Mouse (Mus musculus): ENCODE data around the gene Spred2. TPM values are rescaled to one million over a fixed set of nuclear protein-coding genes. Genes with fewer than 3 reads are reported as not detected.
A peak's percentile ranks its signal among the peaks of the same experiment; 100 is the strongest.
"Not testable (repeated sequence)": the region's sequence is repeated elsewhere in the genome, so short reads cannot be mapped to it uniquely, and the experiment has no call there.

The Spred2 gene
- total RNA-seq, 2 experiments from 2014 or later = 5.4 to 23.6 TPM

DNA sequence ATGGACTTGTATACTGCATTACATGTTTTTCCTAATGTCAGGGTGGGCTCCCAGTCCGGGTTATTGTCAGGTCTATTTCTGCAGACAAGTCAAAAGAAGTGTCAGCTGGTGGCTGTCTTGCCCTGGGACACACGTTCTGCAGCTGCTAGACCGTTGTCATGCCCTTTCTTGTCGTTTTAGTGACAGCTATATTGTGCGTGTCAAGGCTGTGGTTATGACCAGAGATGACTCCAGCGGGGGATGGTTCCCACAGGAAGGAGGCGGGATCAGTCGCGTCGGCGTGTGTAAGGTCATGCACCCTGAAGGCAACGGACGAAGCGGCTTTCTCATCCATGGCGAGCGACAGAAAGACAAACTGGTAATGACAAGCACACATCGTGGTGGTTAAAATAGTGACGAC, 73.8 kb downstream of the Spred2 start:
- no peak for ATAC-seq (replicated peaks; ENCODE audit: low FRiP score, low TSS enrichment, poor library complexity, severe bottlenecking)

DNA sequence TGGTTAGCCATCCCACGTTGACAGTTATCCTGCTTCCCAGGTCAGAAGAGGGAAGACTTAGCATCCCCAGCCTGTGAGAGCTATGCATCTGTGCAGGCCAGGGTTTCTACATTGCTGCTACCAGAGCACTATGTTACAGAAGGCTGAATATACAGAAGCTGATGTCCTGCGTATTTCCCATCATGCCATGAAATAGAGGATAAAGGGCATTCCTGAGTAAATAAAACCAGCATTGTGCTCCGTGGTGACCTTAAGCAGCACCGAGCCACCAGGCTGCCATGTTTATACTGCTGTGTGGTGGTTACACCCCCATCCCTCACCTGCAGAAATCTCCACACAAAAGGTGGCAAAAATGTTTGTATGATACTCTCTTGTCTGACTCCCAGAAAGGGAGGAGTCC, 78.7 kb downstream of the Spred2 start:
- no peak for ATAC-seq (replicated peaks; ENCODE audit: low FRiP score, low TSS enrichment, poor library complexity, severe bottlenecking)

DNA sequence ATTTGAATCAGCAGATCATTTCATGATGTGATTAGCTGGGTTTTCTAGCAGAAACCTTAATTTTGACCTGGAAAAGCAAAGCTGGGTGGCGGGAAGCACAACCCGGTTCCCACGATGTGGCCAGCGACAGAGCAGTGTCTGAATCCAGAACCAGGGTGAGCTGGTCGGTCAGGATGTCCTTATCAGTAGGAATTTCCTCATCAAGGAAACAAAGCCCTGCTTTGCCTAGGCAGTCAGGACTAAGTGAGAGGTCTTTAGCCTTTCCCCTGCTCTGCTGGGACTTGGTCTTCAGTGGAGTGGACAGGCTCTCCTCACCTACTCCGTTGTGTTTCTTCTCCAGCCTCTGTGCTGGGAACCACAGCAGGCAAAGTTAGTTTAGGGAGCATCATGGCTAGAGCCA, 83.5 kb downstream of the Spred2 start:
- ATAC-seq (replicated peaks; ENCODE audit: low FRiP score, low TSS enrichment, poor library complexity, severe bottlenecking) = no peak

DNA sequence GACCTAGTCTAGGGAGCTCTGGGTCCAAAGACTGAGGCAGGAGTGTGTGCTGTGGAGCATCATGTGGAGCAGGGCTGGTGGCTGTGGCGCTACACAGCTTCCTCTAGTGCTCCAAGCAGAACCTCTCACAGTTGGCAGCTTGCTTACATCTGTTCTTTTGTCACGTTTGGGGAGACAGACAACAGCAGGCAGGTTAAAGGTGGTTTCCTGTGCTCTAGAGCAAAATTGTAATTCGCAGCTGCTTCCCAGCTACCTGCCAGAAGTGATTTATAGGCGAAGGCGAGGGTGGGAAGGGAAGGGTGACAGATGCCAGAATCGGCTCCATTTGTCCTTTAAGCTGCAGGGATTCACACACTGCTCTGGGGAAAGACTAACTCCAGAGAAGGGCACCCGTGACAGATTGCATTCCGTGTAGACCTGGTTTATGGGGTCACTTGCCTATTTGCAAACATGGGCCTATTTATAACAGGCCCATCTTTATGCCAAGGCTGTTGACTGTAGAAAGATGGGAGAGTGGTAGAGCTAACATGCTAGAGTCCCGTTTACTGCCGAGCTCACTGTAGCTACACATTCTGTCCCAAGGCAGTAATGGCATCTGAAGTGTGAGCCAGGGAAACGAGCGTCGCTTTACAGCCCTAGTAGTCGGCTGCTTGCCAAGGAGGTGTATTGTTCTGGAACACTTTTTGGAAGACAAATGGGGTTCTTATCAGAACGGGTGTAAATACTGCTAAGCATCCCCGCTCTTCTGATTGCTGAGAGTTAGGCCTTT, 87.2 kb downstream of the Spred2 start:
- ATAC-seq (replicated peaks; ENCODE audit: low FRiP score, low TSS enrichment, poor library complexity, severe bottlenecking) = no peak

DNA sequence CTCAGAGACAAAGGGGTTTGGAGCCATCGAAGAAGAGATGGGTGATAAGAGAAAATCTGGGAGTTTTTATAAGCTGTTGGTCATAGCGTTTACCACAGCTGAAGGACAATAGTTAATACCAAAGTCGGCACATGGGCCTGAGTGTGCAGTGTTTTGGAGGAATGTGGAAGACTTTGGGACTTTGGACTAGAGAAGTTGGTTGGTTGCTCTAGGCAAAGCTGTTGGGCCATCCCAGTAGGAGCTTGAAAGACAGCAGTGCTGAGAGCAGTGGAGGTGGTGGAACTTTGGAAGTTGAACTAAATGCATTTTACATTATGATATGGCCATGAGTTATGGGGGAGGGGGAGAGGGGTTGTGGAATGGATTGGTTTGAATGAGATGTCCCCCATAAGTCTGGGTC, 89.2 kb downstream of the Spred2 start:
- no peak for ATAC-seq (replicated peaks; ENCODE audit: low FRiP score, low TSS enrichment, poor library complexity, severe bottlenecking)

- ATAC-seq (replicated peaks; ENCODE audit: low FRiP score, low TSS enrichment, poor library complexity, severe bottlenecking) = no peak
Observed at GRCm38 (mm10) chr11:20017937-20018336, 93.8 kb downstream of the Spred2 start.

GRCm38 (mm10) chr11:20018905-20019304, 94.7 kb downstream of the Spred2 start:
- no peak for ATAC-seq (replicated peaks; ENCODE audit: low FRiP score, low TSS enrichment, poor library complexity, severe bottlenecking)

DNA sequence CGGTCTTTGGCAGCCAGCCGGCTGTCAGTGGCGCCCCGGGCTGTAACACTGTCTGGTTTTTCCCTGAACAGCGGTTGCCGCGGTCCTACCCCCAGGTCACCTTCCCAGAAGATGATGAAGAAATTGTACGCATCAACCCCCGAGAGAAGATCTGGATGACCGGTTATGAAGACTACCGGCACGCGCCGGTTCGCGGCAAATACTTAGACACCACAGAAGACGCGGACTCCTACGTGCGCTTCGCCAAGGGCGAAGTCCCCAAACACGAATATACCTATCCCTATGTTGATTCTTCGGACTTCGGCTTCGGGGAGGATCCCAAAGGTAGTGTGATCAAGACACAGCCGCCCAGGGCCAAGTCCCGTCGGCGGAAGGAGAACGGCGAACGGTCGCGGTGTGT, 96.5 kb downstream of the Spred2 start:
- ATAC-seq (replicated peaks; ENCODE audit: low FRiP score, low TSS enrichment, poor library complexity, severe bottlenecking) = no peak

GRCm38 (mm10) chr11:20022462-20022861, 98.3 kb downstream of the Spred2 start:
- ATAC-seq (replicated peaks; ENCODE audit: low FRiP score, low TSS enrichment, poor library complexity, severe bottlenecking) = peak; percentile 94

GRCm38 (mm10) chr11:20022911-20023482, 98.8 kb downstream of the Spred2 start:
- ATAC-seq (replicated peaks; ENCODE audit: low FRiP score, low TSS enrichment, poor library complexity, severe bottlenecking) = peak; percentile 22; the same call in 1 of the 2 replicates

DNA sequence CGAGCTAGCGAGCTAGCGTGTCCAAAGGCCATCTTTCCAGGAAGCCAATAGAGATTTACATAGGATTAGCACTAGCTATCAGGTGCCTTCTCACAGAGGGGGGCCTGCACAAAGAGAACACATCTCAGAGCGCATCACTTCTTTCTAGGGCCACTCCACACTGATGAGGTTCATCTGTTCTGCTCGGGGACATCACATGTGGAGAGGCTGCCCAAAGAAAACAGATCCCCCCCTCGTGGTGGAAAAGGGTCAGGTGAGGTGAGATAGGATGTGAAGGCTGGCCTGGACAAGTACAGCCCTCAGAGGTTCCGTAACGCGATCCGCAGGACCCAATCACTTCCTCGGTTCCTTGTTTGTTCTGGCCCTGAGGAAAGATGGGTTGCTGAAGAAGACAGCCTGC, 101.7 kb downstream of the Spred2 start:
- ATAC-seq (replicated peaks; ENCODE audit: low FRiP score, low TSS enrichment, poor library complexity, severe bottlenecking) = no peak

- ATAC-seq (replicated peaks; ENCODE audit: low FRiP score, low TSS enrichment, poor library complexity, severe bottlenecking) = no peak
Observed at GRCm38 (mm10) chr11:20027719-20028118, 103.5 kb downstream of the Spred2 start.

DNA sequence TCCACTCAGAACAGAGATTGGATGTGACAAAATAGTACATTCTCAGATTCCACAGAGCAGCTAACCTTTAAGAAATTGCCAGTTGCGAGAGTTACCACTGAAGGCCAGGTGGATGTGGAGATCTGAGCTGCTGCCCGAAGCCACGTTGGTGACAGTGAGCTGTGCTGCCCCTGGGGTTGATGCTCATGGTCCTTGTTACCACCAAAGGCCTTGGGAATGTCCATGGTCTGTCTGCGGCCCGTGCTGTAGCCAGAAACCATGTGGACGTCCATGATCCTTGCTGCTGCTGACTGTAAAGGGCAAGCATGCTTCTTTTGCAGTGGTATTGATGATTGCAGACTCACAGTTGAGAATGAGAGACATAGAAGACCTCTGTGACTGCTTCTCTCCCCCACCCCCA, 104.2 kb downstream of the Spred2 start:
- ATAC-seq (replicated peaks; ENCODE audit: low FRiP score, low TSS enrichment, poor library complexity, severe bottlenecking) = no peak

DNA sequence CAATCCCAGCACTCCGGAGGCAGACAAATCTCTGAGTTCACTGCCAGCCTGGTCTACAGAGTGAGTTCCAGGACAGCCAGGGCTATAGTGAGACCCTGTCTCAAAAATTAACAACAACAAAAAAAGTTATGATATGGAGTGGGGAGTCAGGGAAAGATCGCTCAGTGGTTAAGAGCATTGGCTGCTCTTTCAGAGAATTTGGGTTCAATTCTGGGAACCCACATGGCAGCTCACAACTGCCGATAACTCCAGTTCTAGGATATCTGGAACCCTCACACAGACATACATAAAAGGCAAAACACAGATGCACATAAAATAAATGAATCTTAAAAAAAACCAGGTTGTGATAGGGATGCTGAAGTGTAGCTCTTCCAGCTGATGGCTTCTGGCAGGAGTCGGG, 104.8 kb downstream of the Spred2 start:
- no peak for ATAC-seq (replicated peaks; ENCODE audit: low FRiP score, low TSS enrichment, poor library complexity, severe bottlenecking)

GRCm38 (mm10) chr11:20030973-20031372, 106.8 kb downstream of the Spred2 start:
- not testable (repeated sequence) for ATAC-seq (replicated peaks; ENCODE audit: low FRiP score, low TSS enrichment, poor library complexity, severe bottlenecking)

- 0 out of 2 replicates have a peak, but pooled peaks have one; percentile 48 for ATAC-seq (replicated peaks; ENCODE audit: low FRiP score, low TSS enrichment, poor library complexity, severe bottlenecking)
Observed at GRCm38 (mm10) chr11:20031536-20031935, 107.4 kb downstream of the Spred2 start.

- ATAC-seq (replicated peaks; ENCODE audit: low FRiP score, low TSS enrichment, poor library complexity, severe bottlenecking) = 0 out of 2 replicates have a peak, but pooled peaks have one; percentile 23
Observed at GRCm38 (mm10) chr11:20033541-20034160, 109.5 kb downstream of the Spred2 start.

DNA sequence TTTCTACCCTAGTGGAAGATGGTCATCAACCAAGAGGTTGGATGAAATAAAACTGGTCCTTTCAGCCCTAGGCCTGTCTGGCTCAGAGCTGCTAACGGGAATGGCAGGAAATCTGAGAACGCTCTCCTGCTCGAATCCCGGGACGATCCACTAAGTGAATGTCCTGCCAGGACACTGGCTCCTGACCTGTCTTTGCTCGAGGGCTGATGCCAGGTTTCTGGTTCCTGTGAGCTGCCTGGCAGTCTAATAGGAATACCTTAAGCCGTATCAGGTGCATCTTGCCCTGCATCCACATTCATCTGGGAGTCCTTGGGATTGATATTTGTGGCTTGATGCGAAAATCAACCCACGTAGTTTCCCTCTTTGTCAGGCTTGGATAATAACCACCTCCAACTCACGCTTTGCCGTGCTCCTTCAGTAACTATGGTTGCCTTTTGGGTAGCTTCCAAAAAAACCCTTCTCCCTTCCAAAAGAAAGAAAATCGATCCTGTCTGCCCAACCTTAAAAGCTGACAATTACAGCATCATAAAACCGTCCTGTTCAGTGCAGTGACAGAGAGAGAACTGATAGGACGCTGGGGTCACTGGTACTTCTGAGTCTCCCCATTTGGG, 110.3 kb downstream of the Spred2 start:
- ATAC-seq (replicated peaks; ENCODE audit: low FRiP score, low TSS enrichment, poor library complexity, severe bottlenecking) = no peak

DNA sequence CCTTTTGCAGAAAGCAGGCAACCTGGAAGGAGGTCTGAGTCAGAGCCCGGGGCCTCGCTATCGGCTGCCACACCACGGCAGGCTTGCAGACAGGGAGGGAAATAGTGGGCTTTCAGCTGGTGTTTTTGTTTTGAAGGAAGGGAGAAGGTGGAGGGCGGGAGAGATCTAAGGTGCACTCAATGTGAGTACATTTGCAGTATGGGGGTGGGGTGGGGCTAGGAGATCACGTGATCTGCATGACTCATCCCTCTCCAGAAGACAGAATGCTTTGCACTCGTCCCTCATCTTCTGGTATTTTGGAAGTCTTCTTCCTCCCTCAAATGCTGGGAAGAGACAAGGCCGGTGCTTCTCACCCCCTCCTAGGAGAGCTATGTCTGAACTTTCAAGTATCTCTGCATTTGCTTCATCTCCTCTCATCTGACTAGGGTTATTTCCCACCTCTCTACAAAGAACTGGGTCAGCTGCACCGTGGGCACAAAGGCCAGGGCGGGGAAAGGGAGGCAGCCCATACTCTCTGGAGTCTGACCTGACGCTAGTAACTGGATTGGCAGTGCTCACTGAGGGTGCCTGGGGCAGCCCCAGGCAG, 111.3 kb downstream of the Spred2 start:
- ATAC-seq (replicated peaks; ENCODE audit: low FRiP score, low TSS enrichment, poor library complexity, severe bottlenecking) = peak; percentile 67

DNA sequence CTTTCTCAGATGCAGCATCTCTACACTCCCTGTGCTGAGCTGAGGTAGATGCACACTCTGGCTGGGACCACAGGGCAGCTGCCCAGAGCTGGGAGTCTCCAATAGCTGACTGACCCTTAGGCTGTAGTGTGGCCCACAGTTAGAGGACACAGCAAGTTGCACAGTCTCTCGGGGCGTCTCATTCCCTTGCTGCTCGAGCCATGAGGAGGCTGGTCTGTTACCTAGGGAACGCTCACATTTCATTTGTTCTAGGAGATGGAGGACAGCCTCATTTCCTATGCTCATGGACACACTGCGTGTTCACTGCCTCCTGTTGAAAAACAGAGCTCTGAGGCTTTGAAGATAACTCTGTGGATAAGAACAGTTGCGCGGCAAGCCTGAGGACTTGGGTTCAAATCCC, 111.8 kb downstream of the Spred2 start:
- ATAC-seq (replicated peaks; ENCODE audit: low FRiP score, low TSS enrichment, poor library complexity, severe bottlenecking) = 0 out of 2 replicates have a peak, but pooled peaks have one; percentile 10
